In the genomic region with DNA sequence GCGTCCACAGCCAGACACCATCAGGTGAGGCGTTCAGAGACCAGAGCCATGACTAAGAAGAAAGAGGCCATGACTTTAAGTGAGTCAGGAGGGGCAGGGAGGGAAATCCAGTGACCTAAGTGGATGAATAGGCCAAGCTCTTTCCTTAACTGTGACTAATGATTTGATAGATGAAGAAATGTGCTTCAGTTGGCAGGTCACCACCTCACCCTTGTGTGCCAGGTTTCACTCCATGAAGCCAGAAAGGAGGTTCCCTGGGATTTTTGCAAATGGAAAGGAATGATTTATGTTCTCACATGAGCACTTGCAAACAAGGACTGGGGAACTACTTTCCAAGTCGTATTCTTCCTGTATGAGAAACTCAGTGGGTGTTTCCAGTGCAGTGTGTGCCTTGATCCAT, we compare ENCODE assay signal across 12 mouse cellular contexts.
A peak's percentile ranks its signal among the peaks of the same experiment; 100 is the strongest.
DNase-seq lines count a peak whose midpoint lies in the region; ATAC-seq lines count a peak whose summit lies in the region.
"Had no signal": no experiment of that assay in that cellular context is flagged by ENCODE, and none has a peak within 500 bp of the region (broad histone marks: within the 10 kb centered on the region; RNA-seq: fewer than 3 reads in every experiment).

No protein-coding gene starts in this region.

- H3K4me3 ChIP-seq in heart, embryonic 12.5 days: no peak overlapping the region
- H3K4me3 ChIP-seq in forebrain, embryonic 11.5 days (ENCODE audit: low read depth, low read length): no peak overlapping the region
- no peak overlapping the region for H3K4me3 ChIP-seq in hindbrain, embryonic 10.5 days
- H3K4me3 ChIP-seq: limb, embryonic 12.5 days; midbrain, embryonic 10.5 days had no signal

- no peak overlapping the region for H3K27ac ChIP-seq in heart, embryonic 12.5 days (ENCODE audit: poor library complexity, severe bottlenecking)
- H3K27ac ChIP-seq in forebrain, embryonic 11.5 days (ENCODE audit: low read depth, low read length): no peak overlapping the region
- H3K27ac ChIP-seq in hindbrain, embryonic 10.5 days: no peak overlapping the region
- H3K27ac ChIP-seq: kidney, postnatal 0 days; limb, embryonic 12.5 days; midbrain, embryonic 10.5 days had no signal

- H3K27me3 ChIP-seq in heart, embryonic 12.5 days (replicated peaks): no peaks in the 10 kb centered on the region
- no peaks in the 10 kb centered on the region for H3K27me3 ChIP-seq in forebrain, embryonic 11.5 days (ENCODE audit: control insufficient read depth, insufficient read depth, low read length)
- no peaks in the 10 kb centered on the region for H3K27me3 ChIP-seq in hindbrain, embryonic 10.5 days (ENCODE audit: insufficient read depth, poor library complexity, severe bottlenecking)
- H3K27me3 ChIP-seq: limb, embryonic 12.5 days had no signal

- H3K36me3 ChIP-seq in heart, embryonic 12.5 days: no peaks in the 10 kb centered on the region
- no peaks in the 10 kb centered on the region for H3K36me3 ChIP-seq in forebrain, embryonic 11.5 days (ENCODE audit: control insufficient read depth, insufficient read depth, low read length)
- H3K36me3 ChIP-seq in hindbrain, embryonic 10.5 days: no peaks in the 10 kb centered on the region
- H3K36me3 ChIP-seq: limb, embryonic 12.5 days; midbrain, embryonic 10.5 days had no signal

- H3K9me3 ChIP-seq in heart, embryonic 12.5 days (replicated peaks): no peaks in the 10 kb centered on the region
- no peaks in the 10 kb centered on the region for H3K9me3 ChIP-seq in forebrain, embryonic 11.5 days (ENCODE audit: control insufficient read depth, low read length)
- no peaks in the 10 kb centered on the region for H3K9me3 ChIP-seq in hindbrain, embryonic 10.5 days
- H3K9me3 ChIP-seq: limb, embryonic 12.5 days; midbrain, embryonic 10.5 days had no signal

- H3K4me1 ChIP-seq in heart, embryonic 12.5 days (replicated peaks): no peaks in the 10 kb centered on the region
- no peaks in the 10 kb centered on the region for H3K4me1 ChIP-seq in forebrain, embryonic 11.5 days (replicated peaks; ENCODE audit: control insufficient read depth, insufficient read depth, low read length)
- no peaks in the 10 kb centered on the region for H3K4me1 ChIP-seq in hindbrain, embryonic 10.5 days (replicated peaks)
- H3K4me1 ChIP-seq: limb, embryonic 12.5 days; midbrain, embryonic 10.5 days had no signal

- ATAC-seq in heart, embryonic 12.5 days (ENCODE audit: insufficient number of reproducible peaks, low FRiP score): no peak
- ATAC-seq in forebrain, embryonic 11.5 days (replicated peaks; ENCODE audit: low FRiP score): no peak
- ATAC-seq: forebrain, postnatal 0 days had no signal

- peak; percentile 9 to 32 for DNase-seq in heart, adult 18-20 months
- peak; percentile 2 to 52 for DNase-seq in urinary bladder, postnatal 36 days (ENCODE audit: low spot score in 2 of 2)
- DNase-seq in urinary bladder, postnatal 4 days (ENCODE audit: low spot score in 2 of 2): no peak
- peak; percentile 41 for DNase-seq in gastrocnemius, postnatal 25 days
- no peak for DNase-seq in thymus, postnatal 4 days
- DNase-seq in forebrain, embryonic 11.5 days (ENCODE audit: low spot score): no peak
- no peak for DNase-seq in hindbrain, embryonic 10.5 days (ENCODE audit: low spot score)
- DNase-seq: forebrain, postnatal 0 days had no signal

- H3K4me2 ChIP-seq in heart, embryonic 12.5 days: no peak overlapping the region
- no peak overlapping the region for H3K4me2 ChIP-seq in forebrain, embryonic 11.5 days (ENCODE audit: low read depth, low read length, severe bottlenecking)
- H3K4me2 ChIP-seq: limb, embryonic 12.5 days had no signal

- 78% methylated on average over 3 of the region's 3 CpGs for WGBS in heart, embryonic 12.5 days
- WGBS in forebrain, embryonic 11.5 days: 82% methylated on average over 3 of the region's 3 CpGs
- 77% methylated on average over 3 of the region's 3 CpGs for WGBS in hindbrain, embryonic 10.5 days

- H3K9ac ChIP-seq in heart, embryonic 12.5 days: no peak overlapping the region
- no peak overlapping the region for H3K9ac ChIP-seq in forebrain, embryonic 11.5 days (ENCODE audit: low read length)
- H3K9ac ChIP-seq: forebrain, postnatal 0 days; limb, embryonic 12.5 days had no signal

Comparison
In these comparisons a context has a peak if more than half of its experiments do, and no peak if none do; other contexts are left out.
1. DNase-seq: peak in heart, adult 18-20 months (2 of 2), urinary bladder, postnatal 36 days (2 of 2) and gastrocnemius, postnatal 25 days (single experiment); none in urinary bladder, postnatal 4 days (0 of 2), thymus, postnatal 4 days (single experiment), forebrain, embryonic 11.5 days (single experiment) and hindbrain, embryonic 10.5 days (single experiment).